Mouse (Mus musculus): Measurements from ENCODE around the gene Iqgap2. TPM values are rescaled to one million over a fixed set of nuclear protein-coding genes. Genes with fewer than 3 reads are reported as not detected.

Gene Iqgap2
- total and polyA plus RNA-seq, 3 experiments, result 0.27 to 0.32 TPM; not detected in 1

GRCm38 (mm10) chr13:95804113-95804512 lies 87.6 kb downstream of the Iqgap2 start:
- no peaks in the 10 kb centered on the region for H3K36me3 ChIP-seq (ENCODE audit: control insufficient read depth in 1 of 2, insufficient read depth in 2 of 2, low read length in 2 of 2)
- H3K4me1 ChIP-seq (ENCODE audit: control insufficient read depth in 1 of 2, insufficient read depth in 2 of 2, low read length in 2 of 2), result no peaks in the 10 kb centered on the region
- H3K4me3 ChIP-seq (ENCODE audit: control insufficient read depth in 1 of 2, insufficient read depth in 1 of 2, low read depth in 2 of 2, low read length in 2 of 2), result no peak overlapping the region
- H3K79me2 ChIP-seq (ENCODE audit: control insufficient read depth, insufficient read depth, low read length, poor library complexity), result no peaks in the 10 kb centered on the region
- no peak overlapping the region for H3K27ac ChIP-seq (ENCODE audit: control insufficient read depth, low read depth, low read length)
- TF ChIP-seq BHLHE40 (IDR thresholded peaks at IDR 0.05; ENCODE audit: borderline replicate concordance, low read depth, low read length) (no peak), MEF2A (IDR thresholded peaks at IDR 0.05; ENCODE audit: extremely low read depth, insufficient replicate concordance, low read depth, low read length, poor library complexity, severe bottlenecking) (no peak), CTCF (IDR thresholded peaks at IDR 0.05 in 2 of 3, conservative IDR thresholded peaks at IDR 0.05 in 1 of 3; ENCODE audit: control insufficient read depth in 1 of 3, insufficient read depth in 1 of 3, low read depth in 2 of 3, low read length in 3 of 3, poor library complexity in 1 of 3, severe bottlenecking in 1 of 3) (no peak), KAT2A (conservative IDR thresholded peaks at IDR 0.05; ENCODE audit: low read depth, low read length) (no peak), SMC3 (IDR thresholded peaks at IDR 0.05; ENCODE audit: low read depth, low read length) (no peak), ZKSCAN1 (IDR thresholded peaks at IDR 0.05; ENCODE audit: low read depth, low read length) (no peak), GATA1 (IDR thresholded peaks at IDR 0.05; ENCODE audit: low read depth, low read length) (no peak), USF1 (IDR thresholded peaks at IDR 0.05; ENCODE audit: low read depth, low read length) (no peak), ELF1 (IDR thresholded peaks at IDR 0.05; ENCODE audit: low read depth, low read length) (no peak), ZMIZ1 (IDR thresholded peaks at IDR 0.05; ENCODE audit: low read depth, low read length) (no peak), GABPA (IDR thresholded peaks at IDR 0.05; ENCODE audit: low read depth, low read length) (no peak), CHD1 (IDR thresholded peaks at IDR 0.05; ENCODE audit: low read depth, low read length) (no peak), ZNF384 (IDR thresholded peaks at IDR 0.05; ENCODE audit: low read depth, low read length) (no peak), UBTF (IDR thresholded peaks at IDR 0.05; ENCODE audit: borderline replicate concordance, insufficient read depth, low read depth, low read length) (no peak)
- no peaks in the 10 kb centered on the region for H3K9me3 ChIP-seq (replicated peaks; ENCODE audit: insufficient read depth, low read length)
- H3K27me3 ChIP-seq (ENCODE audit: control insufficient read depth in 1 of 2, insufficient read depth in 2 of 2, low read length in 2 of 2), result no peaks in the 10 kb centered on the region
- no peak overlapping the region for H3K9ac ChIP-seq (ENCODE audit: control insufficient read depth, low read depth, low read length, poor library complexity, severe bottlenecking)
- DNase-seq (ENCODE audit: low read depth, low spot score), result no peak

GRCm38 (mm10) chr13:95800925-95801324 lies 90.8 kb downstream of the Iqgap2 start:
- Histone ChIP-seq H3K4me1 (ENCODE audit: control insufficient read depth in 1 of 2, insufficient read depth in 2 of 2, low read length in 2 of 2) (no peaks in the 10 kb centered on the region), H3K27me3 (ENCODE audit: control insufficient read depth in 1 of 2, insufficient read depth in 2 of 2, low read length in 2 of 2) (no peaks in the 10 kb centered on the region), H3K4me3 (ENCODE audit: control insufficient read depth in 1 of 2, insufficient read depth in 1 of 2, low read depth in 2 of 2, low read length in 2 of 2) (no peak overlapping the region), H3K9ac (ENCODE audit: control insufficient read depth, low read depth, low read length, poor library complexity, severe bottlenecking) (no peak overlapping the region), H3K27ac (ENCODE audit: control insufficient read depth, low read depth, low read length) (no peak overlapping the region), H3K9me3 (replicated peaks; ENCODE audit: insufficient read depth, low read length) (no peaks in the 10 kb centered on the region), H3K36me3 (ENCODE audit: control insufficient read depth in 1 of 2, insufficient read depth in 2 of 2, low read length in 2 of 2) (no peaks in the 10 kb centered on the region), H3K79me2 (ENCODE audit: control insufficient read depth, insufficient read depth, low read length, poor library complexity) (no peaks in the 10 kb centered on the region)
- TF ChIP-seq TCF12 (IDR thresholded peaks at IDR 0.05; ENCODE audit: low read depth, low read length) (no peak), POLR2AphosphoS2 (IDR thresholded peaks at IDR 0.05; ENCODE audit: low read length) (no peak), MAFK (IDR thresholded peaks at IDR 0.05; ENCODE audit: borderline replicate concordance, low read depth, low read length) (no peak), CTCF (IDR thresholded peaks at IDR 0.05 in 2 of 3, conservative IDR thresholded peaks at IDR 0.05 in 1 of 3; ENCODE audit: control insufficient read depth in 1 of 3, insufficient read depth in 1 of 3, low read depth in 2 of 3, low read length in 3 of 3, poor library complexity in 1 of 3, severe bottlenecking in 1 of 3) (no peak), TAL1 (IDR thresholded peaks at IDR 0.05; ENCODE audit: low read length) (no peak), JUND (IDR thresholded peaks at IDR 0.05; ENCODE audit: low read depth, low read length) (no peak), SIN3A (IDR thresholded peaks at IDR 0.05; ENCODE audit: low read length) (no peak), POLR2AphosphoS5 (IDR thresholded peaks at IDR 0.05; ENCODE audit: borderline replicate concordance, low read depth, low read length) (no peak), TBP (IDR thresholded peaks at IDR 0.05; ENCODE audit: low read depth, low read length) (no peak), ZC3H11A (IDR thresholded peaks at IDR 0.05; ENCODE audit: low read depth, low read length) (no peak), MYC (IDR thresholded peaks at IDR 0.05; ENCODE audit: low read depth, low read length) (no peak), GABPA (IDR thresholded peaks at IDR 0.05; ENCODE audit: low read depth, low read length) (no peak), POLR2A (IDR thresholded peaks at IDR 0.05; ENCODE audit: control insufficient read depth in 1 of 2, insufficient read depth in 1 of 2, low read depth in 1 of 2, low read length in 2 of 2, poor library complexity in 1 of 2) (no peak), SMC3 (IDR thresholded peaks at IDR 0.05; ENCODE audit: low read depth, low read length) (no peak), USF1 (IDR thresholded peaks at IDR 0.05; ENCODE audit: low read depth, low read length) (no peak), ZKSCAN1 (IDR thresholded peaks at IDR 0.05; ENCODE audit: low read depth, low read length) (no peak), UBTF (IDR thresholded peaks at IDR 0.05; ENCODE audit: borderline replicate concordance, insufficient read depth, low read depth, low read length) (no peak), NELFE (IDR thresholded peaks at IDR 0.05; ENCODE audit: low read depth, low read length) (no peak), CHD2 (IDR thresholded peaks at IDR 0.05; ENCODE audit: low read length) (no peak), RCOR1 (IDR thresholded peaks at IDR 0.05; ENCODE audit: low read depth, low read length) (no peak)
- no peak for DNase-seq (ENCODE audit: low read depth, low spot score)
